Mouse (Mus musculus): ENCODE measurements around the gene Iqsec3.

- TF ChIP-seq CTCF (IDR thresholded peaks at IDR 0.05; ENCODE audit: extremely low read depth, insufficient read length, insufficient replicate concordance, low read depth, low read length), result no peak
- no peak for TF ChIP-seq POLR2A (IDR thresholded peaks at IDR 0.05; ENCODE audit: low read depth, low read length)
Observed at GRCm38 (mm10) chr6:121382071-121382470, 91.4 kb downstream of the Iqsec3 start.

All from small intestine, adult 2 months (tissue).